Mouse (Mus musculus) heart, embryonic 10.5 days (tissue): ENCODE results near the gene Wwox. TPM values are rescaled to one million over a fixed set of nuclear protein-coding genes. Genes with fewer than 3 reads are reported as not detected.

Experiments used
- DNase-seq: peaks from one replicate; pipeline ENCODE4 v3.0.0-alpha.2; 2017; ENCODE audit warnings: low spot score
- H3K27ac ChIP-seq: fragments of 300-500 bp; sonication (generic); 2 replicates; pipeline ENCODE4 v1.5.1; 2016; ENCODE audit warnings: mild to moderate bottlenecking
- H3K27me3 ChIP-seq: fragments of 300-500 bp; sonication (generic); 2 replicates; pipeline ENCODE4 v1.6.1; 2016; ENCODE audit warnings: mild to moderate bottlenecking; ENCODE audit not compliant: poor library complexity, insufficient read depth, severe bottlenecking
- H3K36me3 ChIP-seq: fragments of 300-500 bp; sonication (generic); 2 replicates; pipeline ENCODE4 v1.6.1; 2016; ENCODE audit warnings: mild to moderate bottlenecking, moderate library complexity
- H3K4me1 ChIP-seq: fragments of 300-500 bp; sonication (generic); 2 replicates; pipeline ENCODE4 v1.6.1; 2016; ENCODE audit warnings: mild to moderate bottlenecking
- H3K4me3 ChIP-seq: fragments of 300-500 bp; sonication (generic); 2 replicates; pipeline ENCODE4 v1.5.1; 2016; ENCODE audit warnings: mild to moderate bottlenecking, moderate library complexity
- H3K9me3 ChIP-seq: fragments of 300-500 bp; sonication (generic); 2 replicates; pipeline ENCODE4 v1.6.1; 2016; ENCODE audit warnings: mild to moderate bottlenecking, moderate library complexity
- WGBS: fragments of 180-500 bp; shearing (Covaris S2); methylation state at CpG from one replicate; pipeline ENCODE4 v1.1.7; 2016; 5-methylcytosine and 5-hydroxymethylcytosine counted together
- polyA plus RNA-seq: library from polyadenylated mRNA; unstranded; fragments of >200 nt; fragmentation: Nextera tagmentation; extraction: Ambion mirVana; gene quantifications from 2 replicates; pipeline ENCODE4 v1.2.1, GENCODE M21; 2016

Wwox gene
- polyA plus RNA-seq, 1 experiment from 2014 or later, result 9.8 TPM

DNA sequence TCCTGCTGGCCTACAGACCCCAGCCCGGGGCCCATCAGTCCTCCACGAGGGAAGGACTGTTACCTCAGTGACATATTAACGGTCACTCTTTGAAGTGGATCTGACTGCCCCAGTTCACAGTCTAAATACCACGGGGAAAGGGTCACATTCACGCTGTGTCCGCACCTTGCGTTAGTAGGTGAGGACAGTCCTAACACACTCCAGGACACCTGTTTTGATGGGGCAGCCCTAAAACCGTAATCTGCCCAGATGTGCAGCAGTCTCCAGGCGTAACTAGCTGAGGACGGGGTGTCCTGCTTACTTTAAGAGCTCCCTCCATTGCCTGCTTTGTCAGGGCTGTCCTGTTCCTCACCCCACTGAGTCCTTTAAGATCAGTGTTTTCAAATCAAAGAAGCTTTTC, 160.1 kb downstream of the Wwox start:
- DNase-seq, result no peak
- Histone ChIP-seq H3K4me1 (peaks cover 11% of the 10 kb centered on the region), H3K27ac (no peak overlapping the region), H3K9me3 (0 out of 2 replicates have a peak, but pooled peaks cover 4% of the 10 kb centered on the region), H3K4me3 (no peak overlapping the region), H3K27me3 (no peaks in the 10 kb centered on the region), H3K36me3 (no peaks in the 10 kb centered on the region)
- WGBS, result 51% methylated on average over 10 of the region's 10 CpGs

DNA sequence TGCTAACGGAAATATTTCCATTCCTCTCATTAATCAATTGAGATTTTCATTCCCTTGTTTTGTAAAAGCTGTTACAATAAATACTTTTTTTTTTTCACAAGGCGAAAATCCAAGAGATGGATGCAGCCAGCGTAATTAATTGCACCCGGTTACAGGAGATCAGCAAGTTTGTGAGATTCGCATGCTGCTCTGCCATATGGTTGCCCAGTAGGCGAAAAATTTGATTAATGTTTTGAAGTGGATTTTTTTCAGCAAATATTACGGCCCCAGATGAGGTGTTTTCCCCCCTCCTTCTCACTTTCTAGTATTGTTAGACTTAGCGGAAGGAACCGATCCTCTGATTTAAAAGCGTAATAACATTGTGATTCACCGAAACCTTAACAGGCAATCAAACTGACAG, 160.7 kb downstream of the Wwox start:
- Histone ChIP-seq H3K27ac (no peak overlapping the region), H3K27me3 (no peaks in the 10 kb centered on the region), H3K4me3 (no peak overlapping the region), H3K36me3 (no peaks in the 10 kb centered on the region), H3K4me1 (peaks cover 14% of the 10 kb centered on the region), H3K9me3 (0 out of 2 replicates have a peak, but pooled peaks cover 4% of the 10 kb centered on the region)
- WGBS, result 88% methylated on average over 11 of the region's 11 CpGs
- no peak for DNase-seq

DNA sequence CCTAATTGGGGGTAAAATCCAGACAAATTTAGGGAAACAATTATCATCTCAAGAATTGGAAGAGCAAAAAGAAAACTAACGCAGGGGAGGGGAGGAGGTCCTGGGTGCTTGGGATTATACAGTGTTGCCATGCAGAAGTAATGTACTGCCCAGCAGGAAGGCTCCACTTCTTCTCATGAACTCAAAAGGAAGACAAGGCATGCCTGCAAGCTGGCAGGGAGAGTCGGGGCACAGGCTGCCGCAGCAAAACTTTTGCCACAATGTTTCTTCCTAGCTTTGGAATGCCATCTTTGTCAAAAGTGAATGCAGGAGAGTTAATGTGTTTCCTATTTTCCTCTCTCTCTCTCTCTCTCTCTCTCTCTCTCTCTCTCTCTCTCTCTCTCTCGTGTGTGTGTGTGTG, 163.6 kb downstream of the Wwox start:
- H3K4me1 ChIP-seq, result peaks cover 19% of the 10 kb centered on the region
- H3K36me3 ChIP-seq, result no peaks in the 10 kb centered on the region
- DNase-seq, result no peak
- no peak overlapping the region for H3K27ac ChIP-seq
- no peak overlapping the region for H3K4me3 ChIP-seq
- H3K9me3 ChIP-seq, result no peaks in the 10 kb centered on the region
- no peaks in the 10 kb centered on the region for H3K27me3 ChIP-seq
- 57% methylated on average over 3 of the region's 4 CpGs for WGBS

DNA sequence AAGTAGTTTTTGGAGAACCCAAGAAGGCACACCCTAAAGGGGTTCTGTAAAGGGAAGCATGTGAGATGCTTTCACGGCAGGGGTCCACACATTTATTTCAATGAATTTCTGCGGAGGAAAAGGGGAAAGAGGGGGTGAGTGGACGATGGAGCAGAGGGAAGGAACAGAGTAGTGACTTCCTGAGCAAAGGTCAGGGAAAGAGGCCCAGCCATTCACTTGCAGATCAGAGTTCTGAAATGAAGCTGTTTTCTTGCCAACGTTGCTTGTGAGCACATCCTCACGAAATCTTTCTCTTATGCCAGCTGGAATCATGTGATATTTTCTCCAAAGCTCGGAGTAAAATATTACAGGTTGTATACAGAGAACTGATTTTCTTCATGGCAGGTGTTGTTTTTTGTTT, 164.1 kb downstream of the Wwox start:
- 58% methylated on average over 6 of the region's 6 CpGs for WGBS
- Histone ChIP-seq H3K27me3 (no peaks in the 10 kb centered on the region), H3K4me3 (no peak overlapping the region), H3K9me3 (no peaks in the 10 kb centered on the region), H3K36me3 (no peaks in the 10 kb centered on the region), H3K27ac (no peak overlapping the region), H3K4me1 (peaks cover 19% of the 10 kb centered on the region)
- no peak for DNase-seq

DNA sequence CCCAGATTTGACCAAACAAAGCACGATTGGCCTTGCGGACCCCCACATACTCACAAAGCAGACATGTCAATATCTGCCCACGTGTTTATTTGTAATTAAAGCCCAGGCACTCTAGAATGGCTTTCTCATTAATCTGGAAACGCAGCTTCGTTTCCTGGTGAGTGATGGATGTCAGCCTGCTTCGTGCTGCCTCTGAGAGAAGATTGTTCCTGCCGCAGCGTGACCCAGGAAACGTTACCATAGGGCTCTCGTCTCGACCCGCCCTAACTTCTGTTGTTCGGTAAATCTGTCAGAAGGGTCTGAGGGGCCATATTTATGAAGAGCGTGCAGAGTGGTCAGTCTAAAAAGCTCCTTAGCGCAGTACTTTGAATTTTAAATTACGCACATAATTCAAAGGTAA, 164.9 kb downstream of the Wwox start:
- Histone ChIP-seq H3K4me1 (peaks cover 17% of the 10 kb centered on the region), H3K4me3 (no peak overlapping the region), H3K27me3 (no peaks in the 10 kb centered on the region), H3K36me3 (no peaks in the 10 kb centered on the region), H3K27ac (no peak overlapping the region), H3K9me3 (no peaks in the 10 kb centered on the region)
- WGBS, result 58% methylated on average over 16 of the region's 16 CpGs
- no peak for DNase-seq

DNA sequence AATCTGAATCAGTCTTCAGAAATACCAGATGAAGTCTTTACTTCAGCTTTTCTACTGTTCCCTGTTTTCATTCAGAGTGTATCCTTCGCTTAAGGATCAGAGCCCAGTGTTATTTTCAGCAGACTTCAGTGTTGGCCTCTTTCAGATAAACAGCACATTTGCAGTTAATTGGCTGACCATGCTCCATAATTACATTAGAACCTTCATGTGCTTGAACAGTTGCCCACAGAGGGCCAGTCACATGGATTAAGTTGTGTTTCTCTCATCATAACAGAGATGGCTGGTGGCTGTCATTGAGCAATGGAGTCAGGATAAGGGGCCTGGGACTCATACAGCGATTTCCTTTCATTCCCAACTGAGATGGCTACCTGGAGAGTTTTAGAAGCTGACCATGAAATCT, 166.2 kb downstream of the Wwox start:
- Histone ChIP-seq H3K4me1 (peaks cover 13% of the 10 kb centered on the region; the same call in 1 of the 2 replicates), H3K36me3 (no peaks in the 10 kb centered on the region), H3K27me3 (no peaks in the 10 kb centered on the region), H3K9me3 (no peaks in the 10 kb centered on the region), H3K27ac (no peak overlapping the region), H3K4me3 (no peak overlapping the region)
- no peak for DNase-seq
- 84% methylated on average over 2 of the region's 2 CpGs for WGBS

DNA sequence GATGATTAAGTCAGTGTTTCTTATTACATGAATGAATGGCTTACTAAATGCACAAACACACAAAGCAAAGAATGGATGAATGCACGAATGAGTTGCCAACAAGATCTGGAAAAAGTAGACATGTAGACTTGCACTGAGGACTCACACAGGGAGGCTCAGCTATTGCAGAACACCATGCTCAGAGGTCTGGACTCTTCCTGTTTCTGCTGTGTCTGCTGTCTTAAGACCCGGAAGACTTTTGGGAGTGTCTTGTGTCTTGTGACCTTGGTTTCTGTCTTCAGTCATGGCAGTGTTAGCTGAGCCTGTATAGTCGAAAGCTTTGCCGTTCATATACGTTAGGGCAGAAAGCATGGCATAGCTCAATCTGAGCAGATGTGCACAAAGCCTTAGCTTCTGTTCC, 169.9 kb downstream of the Wwox start:
- Histone ChIP-seq H3K4me3 (no peak overlapping the region), H3K9me3 (no peaks in the 10 kb centered on the region), H3K36me3 (no peaks in the 10 kb centered on the region), H3K27ac (no peak overlapping the region), H3K4me1 (peaks cover 21% of the 10 kb centered on the region), H3K27me3 (no peaks in the 10 kb centered on the region)
- no peak for DNase-seq
- WGBS, result 92% methylated on average over 5 of the region's 5 CpGs

DNA sequence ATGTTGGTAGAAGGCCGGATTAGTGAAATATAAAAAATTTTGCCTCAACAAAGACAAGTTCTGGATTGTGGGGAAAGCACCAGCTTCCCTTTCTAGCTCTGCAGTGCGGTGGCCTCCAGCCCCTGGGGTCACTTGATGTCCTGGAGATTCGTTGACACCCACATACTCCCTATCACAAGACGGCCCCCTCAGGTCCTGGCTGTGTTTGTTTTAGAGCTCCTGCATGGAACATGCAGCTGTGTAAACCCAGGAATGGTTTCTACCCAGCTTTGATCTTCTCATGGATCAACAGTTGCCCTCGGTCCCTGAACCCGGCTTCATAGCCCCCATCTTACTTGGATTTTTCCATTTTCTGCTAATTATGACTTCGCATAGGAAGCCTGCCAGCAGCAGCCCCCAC, 171.6 kb downstream of the Wwox start:
- 58% methylated on average over 7 of the region's 7 CpGs for WGBS
- H3K4me1 ChIP-seq, result peaks cover 12% of the 10 kb centered on the region
- no peak overlapping the region for H3K27ac ChIP-seq
- no peaks in the 10 kb centered on the region for H3K9me3 ChIP-seq
- H3K27me3 ChIP-seq, result no peaks in the 10 kb centered on the region
- no peak for DNase-seq
- no peak overlapping the region for H3K4me3 ChIP-seq
- H3K36me3 ChIP-seq, result no peaks in the 10 kb centered on the region

DNA sequence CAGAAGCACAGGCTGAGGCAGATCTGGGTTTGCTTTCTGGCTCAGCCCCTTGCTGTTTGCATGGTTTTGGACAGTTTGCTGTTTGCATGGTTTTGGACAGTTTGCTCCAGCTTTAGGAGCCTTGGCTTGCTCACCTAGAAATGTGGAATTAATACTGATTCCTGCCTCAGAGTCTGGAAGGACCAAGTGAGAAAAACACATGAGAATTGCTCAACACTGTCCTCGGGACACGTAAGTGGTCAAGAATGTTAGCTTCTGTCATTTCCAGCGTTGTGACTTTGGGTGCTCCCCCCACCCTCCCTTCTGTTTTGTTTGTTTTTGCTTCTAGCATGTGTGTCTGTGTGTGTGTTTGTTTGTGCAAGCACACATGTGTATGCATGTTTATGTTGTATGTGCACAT, 172.6 kb downstream of the Wwox start:
- WGBS, result 84% methylated on average over 3 of the region's 3 CpGs

DNA sequence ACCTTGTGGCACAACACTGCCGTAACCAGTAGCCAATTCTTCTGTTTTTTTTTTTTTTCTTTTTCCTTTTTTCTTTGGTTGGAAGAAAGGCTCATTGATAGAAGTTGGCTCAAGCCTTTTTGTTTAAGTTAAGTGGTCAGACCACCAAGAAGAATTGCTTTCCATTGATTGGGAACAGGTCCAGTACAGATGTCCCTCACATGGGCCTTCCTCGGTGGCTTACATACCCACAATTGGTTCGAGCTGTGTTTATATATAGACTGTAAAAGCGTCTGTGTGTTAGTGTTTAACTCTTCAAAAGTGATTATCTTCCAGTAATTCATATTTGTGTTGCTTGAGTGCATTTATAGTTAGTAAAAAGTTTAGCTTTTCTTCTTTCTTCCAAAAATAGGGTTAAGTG, 176.0 kb downstream of the Wwox start:
- Histone ChIP-seq H3K36me3 (no peaks in the 10 kb centered on the region), H3K27me3 (no peaks in the 10 kb centered on the region), H3K27ac (no peak overlapping the region), H3K4me3 (no peak overlapping the region), H3K9me3 (no peaks in the 10 kb centered on the region), H3K4me1 (peaks cover 20% of the 10 kb centered on the region)
- DNase-seq, result no peak
- 75% methylated on average over 4 of the region's 4 CpGs for WGBS

More for the DNA sequence above, 172.6 kb downstream of the Wwox start:
- no peak overlapping the region for H3K27ac ChIP-seq
- no peak for DNase-seq
- H3K36me3 ChIP-seq, result no peaks in the 10 kb centered on the region
- no peaks in the 10 kb centered on the region for H3K27me3 ChIP-seq
- no peak overlapping the region for H3K4me3 ChIP-seq
- no peaks in the 10 kb centered on the region for H3K9me3 ChIP-seq
- H3K4me1 ChIP-seq, result peaks cover 12% of the 10 kb centered on the region

DNA sequence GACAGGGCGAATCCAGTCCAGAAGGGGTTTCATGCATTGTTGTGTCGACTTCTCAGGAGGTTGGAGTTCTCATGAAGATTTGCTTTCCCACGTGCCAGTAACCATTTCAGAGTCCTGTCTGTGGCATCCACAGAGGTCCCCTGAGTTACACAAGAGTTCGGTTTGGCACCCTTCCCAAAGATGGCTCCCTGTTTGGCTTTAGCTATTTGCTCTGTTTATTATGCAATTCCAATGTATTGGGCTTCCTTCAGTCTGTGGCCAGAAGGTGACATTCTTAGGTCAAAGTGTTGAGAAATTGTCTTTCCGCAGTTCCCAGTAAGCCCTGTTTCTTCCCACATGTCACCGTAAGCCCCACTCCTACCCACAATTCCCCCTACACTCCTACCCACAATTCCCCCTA, 176.5 kb downstream of the Wwox start:
- WGBS, result 86% methylated on average over 6 of the region's 6 CpGs
- no peak for DNase-seq
- H3K36me3 ChIP-seq, result no peaks in the 10 kb centered on the region
- H3K27ac ChIP-seq, result no peak overlapping the region
- H3K4me1 ChIP-seq, result peaks cover 20% of the 10 kb centered on the region
- H3K27me3 ChIP-seq, result no peaks in the 10 kb centered on the region
- no peaks in the 10 kb centered on the region for H3K9me3 ChIP-seq
- H3K4me3 ChIP-seq, result no peak overlapping the region

DNA sequence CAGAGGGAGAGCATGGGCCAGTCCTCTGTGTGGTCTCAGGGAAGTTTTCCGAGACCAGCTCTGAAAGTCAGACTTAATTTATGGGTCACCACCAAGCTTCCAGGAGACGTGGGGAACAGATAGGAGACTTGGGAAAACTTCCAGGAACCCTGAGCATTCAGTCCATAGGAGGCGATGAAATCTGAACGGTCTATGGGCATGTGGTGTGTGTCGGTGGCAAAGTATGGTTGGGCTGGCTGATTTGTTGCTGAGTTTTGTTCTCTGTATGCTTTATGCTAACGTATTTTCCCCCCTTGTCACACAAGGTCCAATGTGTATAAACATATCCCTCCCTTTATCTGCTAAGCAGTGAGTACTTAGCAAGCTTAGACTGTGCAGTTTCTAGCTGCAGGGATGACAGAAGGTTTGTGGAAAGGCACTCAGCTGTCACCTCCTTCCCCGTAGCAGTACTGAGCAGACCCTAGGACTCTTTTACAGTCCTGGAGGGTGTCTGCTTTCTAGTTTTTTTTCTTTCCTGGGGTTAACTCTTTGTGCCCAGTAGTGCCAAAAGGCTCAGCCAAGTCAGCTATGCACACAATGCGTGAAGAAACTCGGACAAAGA, 179.6 kb downstream of the Wwox start:
- H3K36me3 ChIP-seq, result no peaks in the 10 kb centered on the region
- DNase-seq, result no peak
- H3K27ac ChIP-seq, result 0 out of 2 replicates have a peak overlapping the region, but pooled peaks have one; percentile 10
- H3K27me3 ChIP-seq, result no peaks in the 10 kb centered on the region
- H3K9me3 ChIP-seq, result no peaks in the 10 kb centered on the region
- WGBS, result 41% methylated on average over 9 of the region's 9 CpGs
- H3K4me3 ChIP-seq, result no peak overlapping the region
- peaks cover 8% of the 10 kb centered on the region for H3K4me1 ChIP-seq

DNA sequence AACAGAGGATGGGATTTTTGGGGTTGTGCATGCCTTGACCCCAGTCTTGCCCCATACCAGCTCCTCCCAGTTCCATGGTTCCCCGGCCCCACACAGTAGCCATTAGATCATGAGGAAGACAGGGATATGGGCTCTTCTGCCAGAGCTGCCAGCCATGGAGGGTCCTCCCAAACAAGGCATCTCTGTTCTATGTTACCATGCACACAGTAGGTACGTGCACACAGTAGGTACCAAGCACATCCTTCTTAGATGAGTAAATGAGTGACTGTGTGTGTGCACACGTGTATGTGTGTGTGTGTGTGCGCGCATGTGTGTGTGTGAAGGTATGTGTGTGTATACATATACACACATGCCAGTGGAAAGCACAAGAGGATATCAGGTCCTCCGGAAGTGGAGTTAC, 185.9 kb downstream of the Wwox start:
- H3K27me3 ChIP-seq, result no peaks in the 10 kb centered on the region; the same call in 1 of the 2 replicates
- H3K36me3 ChIP-seq, result no peaks in the 10 kb centered on the region
- no peak overlapping the region for H3K4me3 ChIP-seq
- no peaks in the 10 kb centered on the region for H3K9me3 ChIP-seq
- no peak overlapping the region for H3K27ac ChIP-seq
- no peaks in the 10 kb centered on the region; the same call in 1 of the 2 replicates for H3K4me1 ChIP-seq
- DNase-seq, result no peak
- WGBS, result 90% methylated on average over 6 of the region's 6 CpGs

DNA sequence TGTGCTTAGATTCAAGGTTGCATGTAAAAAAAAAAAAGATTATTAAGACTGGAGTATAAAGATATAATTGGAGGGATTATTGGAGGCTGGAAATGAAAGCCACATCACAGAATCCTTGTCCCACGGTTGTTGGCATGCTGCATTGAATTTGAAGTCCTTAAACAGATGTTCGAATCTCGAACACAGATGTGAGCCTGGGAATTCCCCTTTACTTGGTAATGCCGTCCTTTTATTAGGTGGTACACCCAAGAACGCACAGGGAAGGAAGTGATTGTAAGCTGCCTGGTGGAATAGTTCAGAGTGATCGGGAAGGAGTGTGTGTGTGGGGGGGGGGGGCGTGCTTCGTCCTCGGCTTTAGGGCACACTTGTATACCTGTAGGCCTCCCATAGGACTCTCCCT, 187.4 kb downstream of the Wwox start:
- Histone ChIP-seq H3K4me3 (no peak overlapping the region), H3K36me3 (no peaks in the 10 kb centered on the region), H3K27me3 (no peaks in the 10 kb centered on the region; the same call in 1 of the 2 replicates), H3K27ac (no peak overlapping the region), H3K4me1 (no peaks in the 10 kb centered on the region; the same call in 1 of the 2 replicates), H3K9me3 (no peaks in the 10 kb centered on the region)
- 85% methylated on average over 9 of the region's 9 CpGs for WGBS
- no peak for DNase-seq
